Mouse (Mus musculus) heart, postnatal 0 days (tissue): ENCODE results near the gene Arfgap2. TPM values are rescaled to one million over a fixed set of nuclear protein-coding genes. Genes with fewer than 3 reads are reported as not detected.

ENCODE experiments used
- ATAC-seq: fragments of 200-750 bp; cut with Nextera tagmentation; 2 replicates; pipeline ENCODE4 v1.8.0; 2017; ENCODE audit warnings: low read depth, moderate number of reproducible peaks, moderate library complexity; ENCODE audit not compliant: insufficient read depth
- DNase-seq: peaks from one replicate; pipeline ENCODE4 v3.0.0-alpha.2; 2016; ENCODE audit warnings: low spot score
- H3K27ac ChIP-seq: fragments of 300-500 bp; sonication (generic); 2 replicates; pipeline ENCODE4 v1.5.1; 2014; ENCODE audit warnings: low read depth, mild to moderate bottlenecking
- H3K27me3 ChIP-seq: fragments of 300-500 bp; sonication (generic); 2 replicates; pipeline ENCODE4 v1.6.1; 2014; ENCODE audit warnings: low read length, mixed read lengths; ENCODE audit not compliant: control insufficient read depth, insufficient read depth
- H3K36me3 ChIP-seq: fragments of 300-500 bp; sonication (generic); replicated peaks from 2 replicates; pipeline ENCODE4 v1.6.1; 2014; ENCODE audit warnings: low read length, mixed read lengths; ENCODE audit not compliant: control insufficient read depth, insufficient read depth
- H3K4me1 ChIP-seq: fragments of 300-500 bp; sonication (generic); 2 replicates; pipeline ENCODE4 v1.6.1; 2014; ENCODE audit warnings: antibody characterized with exemption; ENCODE audit not compliant: control insufficient read depth, insufficient read depth
- H3K4me2 ChIP-seq: fragments of 300-500 bp; sonication (generic); 2 replicates; pipeline ENCODE4 v1.6.1; 2014; ENCODE audit warnings: low read depth, mild to moderate bottlenecking, low read length, moderate library complexity
- H3K4me3 ChIP-seq: fragments of 300-500 bp; sonication (generic); 2 replicates; pipeline ENCODE4 v1.5.1; 2014; ENCODE audit warnings: low read depth, low read length
- H3K9ac ChIP-seq: fragments of 300-500 bp; sonication (generic); replicated peaks from 2 replicates; pipeline ENCODE4 v1.6.1; 2014; ENCODE audit warnings: low read depth, low read length, mixed read lengths
- H3K9me3 ChIP-seq: fragments of 300-500 bp; sonication (generic); replicated peaks from 2 replicates; pipeline ENCODE4 v1.6.1; 2016; ENCODE audit warnings: low read length; ENCODE audit not compliant: control insufficient read depth
- CTCF ChIP-seq: IDR thresholded peaks from 2 replicates; pipeline ENCODE4 v1.5.1; 2016; ENCODE audit warnings: antibody characterized with exemption, control low read depth, low read depth
- EP300 ChIP-seq: IDR thresholded peaks from 2 replicates; pipeline ENCODE4 v1.6.1; 2016; ENCODE audit warnings: antibody characterized with exemption, low read depth
- WGBS: fragments of 180-500 bp; shearing (Covaris S2); extraction: QIAGEN DNeasy Blood & Tissue Kit; methylation state at CpG from one replicate; pipeline ENCODE4 v1.1.7; 2014; 5-methylcytosine and 5-hydroxymethylcytosine counted together
- polyA plus RNA-seq: library from polyadenylated mRNA; unstranded; fragments of >200 nt; fragmentation: Nextera tagmentation; extraction: Ambion mirVana; gene quantifications from 2 replicates; pipeline ENCODE4 v1.2.1, GENCODE M21; 2015
- total RNA-seq: library from RNA; depleted of rRNA; stranded (reverse); fragments of >200 nt; gene quantifications from 2 replicates; pipeline ENCODE4 v1.2.3, GENCODE M21; 2014; ENCODE audit warnings: low replicate concordance; rRNA removed

Gene Arfgap2
- total and polyA plus RNA-seq, 2 experiments from 2014 or later = 56.3 to 56.5 TPM

- WGBS = 56% methylated on average over 15 of the region's 15 CpGs
- Histone ChIP-seq H3K9ac (no peak overlapping the region), H3K36me3 (no peaks in the 10 kb centered on the region), H3K27ac (no peak overlapping the region), H3K4me2 (no peak overlapping the region), H3K27me3 (no peaks in the 10 kb centered on the region), H3K4me1 (0 out of 2 replicates have a peak, but pooled peaks cover 3% of the 10 kb centered on the region), H3K4me3 (no peak overlapping the region), H3K9me3 (no peaks in the 10 kb centered on the region)
- TF ChIP-seq EP300 (no peak), CTCF (no peak)
- no peak for ATAC-seq
- DNase-seq = no peak
Observed at GRCm38 (mm10) chr2:91324761-91325421, 60.1 kb downstream of the Arfgap2 start.

Other genes starting within 250 kb of the Arfgap2 start
- gene Rapsn, start 229.4 kb upstream of the Arfgap2 start, total RNA-seq = 50.0 and 62.0 TPM in 2 replicates
- gene Rapsn, start 229.4 kb upstream of the Arfgap2 start, polyA plus RNA-seq = 29.4 and 32.6 TPM in 2 replicates
- 172 and 264 TPM in 2 replicates for gene Psmc3, start 211.0 kb upstream of the Arfgap2 start, total RNA-seq
- gene Psmc3, start 211.0 kb upstream of the Arfgap2 start, polyA plus RNA-seq = 296 and 300 TPM in 2 replicates
- gene Slc39a13, start 194.6 kb upstream of the Arfgap2 start, total RNA-seq = 67.0 and 105 TPM in 2 replicates
- 37.9 and 40.8 TPM in 2 replicates for gene Slc39a13, start 194.6 kb upstream of the Arfgap2 start, polyA plus RNA-seq
- 2.5 and 21.3 TPM in 2 replicates for gene Spi1, start 182.6 kb upstream of the Arfgap2 start, total RNA-seq
- gene Spi1, start 182.6 kb upstream of the Arfgap2 start, polyA plus RNA-seq = 3.1 and 3.2 TPM in 2 replicates
- 2,256 and 2,313 TPM in 2 replicates for gene Mybpc3, start 146.8 kb upstream of the Arfgap2 start, total RNA-seq
- gene Mybpc3, start 146.8 kb upstream of the Arfgap2 start, polyA plus RNA-seq = 1,065 and 1,207 TPM in 2 replicates
- gene Madd, start 81.1 kb upstream of the Arfgap2 start, total RNA-seq = 2.1 and 4.3 TPM in 2 replicates
- 2.4 TPM in 2 replicates for gene Madd, start 81.1 kb upstream of the Arfgap2 start, polyA plus RNA-seq
- 3.6 and 9.8 TPM in 2 replicates for gene Nr1h3, start 62.1 kb upstream of the Arfgap2 start, total RNA-seq
- 2.0 and 2.6 TPM in 2 replicates for gene Nr1h3, start 62.1 kb upstream of the Arfgap2 start, polyA plus RNA-seq
- 20.3 and 22.0 TPM in 2 replicates for gene Acp2, start 62.1 kb upstream of the Arfgap2 start, total RNA-seq
- 11.2 and 11.8 TPM in 2 replicates for gene Acp2, start 62.1 kb upstream of the Arfgap2 start, polyA plus RNA-seq
- 2.2 and 6.0 TPM in 2 replicates for gene Ddb2, start 28.0 kb upstream of the Arfgap2 start, total RNA-seq
- gene Ddb2, start 28.0 kb upstream of the Arfgap2 start, polyA plus RNA-seq = 4.7 and 6.0 TPM in 2 replicates
- gene Pacsin3, start 9.0 kb upstream of the Arfgap2 start, total RNA-seq = 104 and 128 TPM in 2 replicates
- gene Pacsin3, start 9.0 kb upstream of the Arfgap2 start, polyA plus RNA-seq = 58.7 and 59.9 TPM in 2 replicates
- 24.5 and 32.0 TPM in 2 replicates for gene 1110051M20Rik, start 179.7 kb downstream of the Arfgap2 start, total RNA-seq
- 24.6 and 27.8 TPM in 2 replicates for gene 1110051M20Rik, start 179.7 kb downstream of the Arfgap2 start, polyA plus RNA-seq
- 12.2 and 22.3 TPM in 2 replicates for gene Lrp4, start 192.5 kb downstream of the Arfgap2 start, total RNA-seq
- gene Lrp4, start 192.5 kb downstream of the Arfgap2 start, polyA plus RNA-seq = 2.7 and 2.8 TPM in 2 replicates